Mouse (Mus musculus) embryonic facial prominence, embryonic 13.5 days (tissue): ENCODE data around the gene Ptprk. TPM values are rescaled to one million over a fixed set of nuclear protein-coding genes. Genes with fewer than 3 reads are reported as not detected.

Experiments used
- ATAC-seq: fragments of 200-750 bp; cut with Nextera tagmentation; 2 replicates; pipeline ENCODE4 v1.8.0; 2017; ENCODE audit warnings: low read depth; ENCODE audit not compliant: insufficient number of reproducible peaks, insufficient read depth, low FRiP score, low TSS enrichment
- H3K27ac ChIP-seq: fragments of 300-500 bp; sonication (generic); 2 replicates; pipeline ENCODE4 v1.5.1; 2015; ENCODE audit warnings: moderate library complexity, mild to moderate bottlenecking, inconsistent platforms
- H3K27me3 ChIP-seq: fragments of 300-500 bp; sonication (generic); 2 replicates; pipeline ENCODE4 v1.6.1; 2015; ENCODE audit warnings: mild to moderate bottlenecking, inconsistent platforms
- H3K36me3 ChIP-seq: fragments of 300-500 bp; sonication (generic); 2 replicates; pipeline ENCODE4 v1.6.1; 2015; ENCODE audit warnings: mild to moderate bottlenecking, inconsistent platforms
- H3K4me1 ChIP-seq: fragments of 300-500 bp; sonication (generic); 2 replicates; pipeline ENCODE4 v1.6.1; 2015; ENCODE audit warnings: inconsistent platforms
- H3K4me2 ChIP-seq: fragments of 300-500 bp; sonication (generic); 2 replicates; pipeline ENCODE4 v1.6.1; 2015; ENCODE audit warnings: moderate library complexity, mild to moderate bottlenecking, inconsistent platforms
- H3K4me3 ChIP-seq: fragments of 300-500 bp; sonication (generic); 2 replicates; pipeline ENCODE4 v1.5.1; 2015; ENCODE audit warnings: mild to moderate bottlenecking, inconsistent platforms
- H3K9ac ChIP-seq: fragments of 300-500 bp; sonication (generic); 2 replicates; pipeline ENCODE4 v1.6.1; 2015; ENCODE audit warnings: mild to moderate bottlenecking, inconsistent platforms
- H3K9me3 ChIP-seq: fragments of 300-500 bp; sonication (generic); 2 replicates; pipeline ENCODE4 v1.6.1; 2016; ENCODE audit warnings: inconsistent platforms
- WGBS: fragments of 180-500 bp; shearing (Covaris S2); methylation state at CpG from one replicate; pipeline ENCODE4 v1.1.7; 2015; ENCODE audit warnings: mixed read lengths; 5-methylcytosine and 5-hydroxymethylcytosine counted together
- polyA plus RNA-seq: library from polyadenylated mRNA; unstranded; fragments of >200 nt; fragmentation: Nextera tagmentation; extraction: Ambion mirVana; gene quantifications from 2 replicates; pipeline ENCODE4 v1.2.1, GENCODE M21; 2015

Gene Ptprk
- polyA plus RNA-seq, 1 experiment from 2014 or later, result 32.3 TPM

GRCm38 (mm10) chr10:28568047-28568446 lies 493.4 kb downstream of the Ptprk start:
- H3K27me3 ChIP-seq, result no peaks in the 10 kb centered on the region
- no peak for ATAC-seq
- no peak overlapping the region for H3K9ac ChIP-seq
- no peaks in the 10 kb centered on the region for H3K4me1 ChIP-seq
- no peak overlapping the region for H3K4me3 ChIP-seq
- H3K4me2 ChIP-seq, result no peak overlapping the region
- WGBS, result 92% methylated on average over 5 of the region's 5 CpGs
- H3K36me3 ChIP-seq, result peaks cover 4% of the 10 kb centered on the region; the same call in 1 of the 2 replicates
- H3K9me3 ChIP-seq, result no peaks in the 10 kb centered on the region
- H3K27ac ChIP-seq, result no peak overlapping the region

- no peak overlapping the region for H3K4me3 ChIP-seq
- no peak overlapping the region for H3K4me2 ChIP-seq
- WGBS, result 76% methylated on average over 5 of the region's 5 CpGs
- no peaks in the 10 kb centered on the region for H3K4me1 ChIP-seq
- ATAC-seq, result no peak
- H3K36me3 ChIP-seq, result peaks cover 11% of the 10 kb centered on the region
- no peaks in the 10 kb centered on the region; the same call in 1 of the 2 replicates for H3K9me3 ChIP-seq
- no peaks in the 10 kb centered on the region for H3K27me3 ChIP-seq
- H3K9ac ChIP-seq, result no peak overlapping the region
- no peak overlapping the region for H3K27ac ChIP-seq
Measured at GRCm38 (mm10) chr10:28579596-28579995, 505.0 kb downstream of the Ptprk start.

GRCm38 (mm10) chr10:28586565-28587138 lies 512.0 kb downstream of the Ptprk start:
- Histone ChIP-seq H3K4me3 (no peak overlapping the region), H3K27ac (no peak overlapping the region), H3K36me3 (peaks cover 3% of the 10 kb centered on the region), H3K4me2 (no peak overlapping the region), H3K27me3 (no peaks in the 10 kb centered on the region), H3K9ac (no peak overlapping the region), H3K9me3 (no peaks in the 10 kb centered on the region; the same call in 1 of the 2 replicates), H3K4me1 (no peaks in the 10 kb centered on the region)
- 65% methylated on average over 4 of the region's 4 CpGs for WGBS
- ATAC-seq, result no peak

GRCm38 (mm10) chr10:28588401-28588800 lies 513.8 kb downstream of the Ptprk start:
- WGBS, result 83% methylated on average over 4 of the region's 4 CpGs
- Histone ChIP-seq H3K4me2 (no peak overlapping the region), H3K36me3 (peaks cover 5% of the 10 kb centered on the region; the same call in 1 of the 2 replicates), H3K4me3 (no peak overlapping the region), H3K27me3 (no peaks in the 10 kb centered on the region), H3K27ac (no peak overlapping the region), H3K4me1 (no peaks in the 10 kb centered on the region), H3K9ac (no peak overlapping the region), H3K9me3 (no peaks in the 10 kb centered on the region)
- ATAC-seq, result no peak

- Histone ChIP-seq H3K4me2 (no peak overlapping the region), H3K9me3 (no peaks in the 10 kb centered on the region), H3K27me3 (no peaks in the 10 kb centered on the region), H3K4me1 (no peaks in the 10 kb centered on the region), H3K27ac (no peak overlapping the region), H3K36me3 (peaks cover 5% of the 10 kb centered on the region; the same call in 1 of the 2 replicates), H3K9ac (no peak overlapping the region), H3K4me3 (no peak overlapping the region)
- 88% methylated on average over 3 of the region's 3 CpGs for WGBS
- no peak for ATAC-seq
Measured at GRCm38 (mm10) chr10:28590822-28591221, 516.2 kb downstream of the Ptprk start.

- Histone ChIP-seq H3K9ac (no peak overlapping the region), H3K27me3 (no peaks in the 10 kb centered on the region), H3K27ac (no peak overlapping the region), H3K9me3 (no peaks in the 10 kb centered on the region), H3K4me2 (no peak overlapping the region), H3K4me3 (no peak overlapping the region), H3K36me3 (peaks cover 5% of the 10 kb centered on the region; the same call in 1 of the 2 replicates), H3K4me1 (no peaks in the 10 kb centered on the region)
- WGBS, result 58% methylated on average over 3 of the region's 4 CpGs
- ATAC-seq, result no peak
Measured at GRCm38 (mm10) chr10:28593566-28594292, 519.1 kb downstream of the Ptprk start.

- no peaks in the 10 kb centered on the region for H3K27me3 ChIP-seq
- peaks cover 5% of the 10 kb centered on the region; the same call in 1 of the 2 replicates for H3K36me3 ChIP-seq
- no peak overlapping the region for H3K9ac ChIP-seq
- H3K4me1 ChIP-seq, result no peaks in the 10 kb centered on the region
- H3K27ac ChIP-seq, result no peak overlapping the region
- no peak overlapping the region for H3K4me2 ChIP-seq
- WGBS, result 88% methylated on average over 3 of the region's 3 CpGs
- H3K9me3 ChIP-seq, result no peaks in the 10 kb centered on the region
- no peak for ATAC-seq
- no peak overlapping the region for H3K4me3 ChIP-seq
Measured at GRCm38 (mm10) chr10:28596897-28597296, 522.3 kb downstream of the Ptprk start.

GRCm38 (mm10) chr10:28609136-28609535 lies 534.5 kb downstream of the Ptprk start:
- Histone ChIP-seq H3K4me3 (no peak overlapping the region), H3K9me3 (no peaks in the 10 kb centered on the region), H3K27ac (no peak overlapping the region), H3K4me1 (no peaks in the 10 kb centered on the region), H3K36me3 (no peaks in the 10 kb centered on the region), H3K4me2 (no peak overlapping the region), H3K27me3 (no peaks in the 10 kb centered on the region), H3K9ac (no peak overlapping the region)
- 61% methylated on average over 3 of the region's 3 CpGs for WGBS
- no peak for ATAC-seq

GRCm38 (mm10) chr10:28614396-28614795 lies 539.8 kb downstream of the Ptprk start:
- no peak for ATAC-seq
- 91% methylated on average over 2 of the region's 2 CpGs for WGBS
- no peaks in the 10 kb centered on the region for H3K9me3 ChIP-seq

GRCm38 (mm10) chr10:28617203-28617602 lies 542.6 kb downstream of the Ptprk start:
- no peaks in the 10 kb centered on the region for H3K27me3 ChIP-seq
- no peaks in the 10 kb centered on the region for H3K4me1 ChIP-seq
- no peak overlapping the region for H3K27ac ChIP-seq
- no peaks in the 10 kb centered on the region for H3K9me3 ChIP-seq
- H3K36me3 ChIP-seq, result no peaks in the 10 kb centered on the region
- no peak overlapping the region for H3K4me3 ChIP-seq
- WGBS, result 93% methylated on average over 7 of the region's 7 CpGs
- no peak overlapping the region for H3K9ac ChIP-seq
- ATAC-seq, result no peak
- H3K4me2 ChIP-seq, result no peak overlapping the region

More at GRCm38 (mm10) chr10:28614396-28614795, 539.8 kb downstream of the Ptprk start:
- H3K36me3 ChIP-seq, result no peaks in the 10 kb centered on the region
- H3K27ac ChIP-seq, result no peak overlapping the region
- no peak overlapping the region for H3K9ac ChIP-seq
- no peaks in the 10 kb centered on the region for H3K27me3 ChIP-seq
- H3K4me2 ChIP-seq, result no peak overlapping the region
- no peak overlapping the region for H3K4me3 ChIP-seq
- no peaks in the 10 kb centered on the region for H3K4me1 ChIP-seq

GRCm38 (mm10) chr10:28618002-28618401 lies 543.4 kb downstream of the Ptprk start:
- Histone ChIP-seq H3K27me3 (no peaks in the 10 kb centered on the region), H3K9ac (no peak overlapping the region), H3K4me2 (no peak overlapping the region), H3K27ac (no peak overlapping the region), H3K4me1 (no peaks in the 10 kb centered on the region), H3K9me3 (no peaks in the 10 kb centered on the region), H3K36me3 (no peaks in the 10 kb centered on the region), H3K4me3 (no peak overlapping the region)
- no peak for ATAC-seq
- 78% methylated on average over 2 of the region's 2 CpGs for WGBS

GRCm38 (mm10) chr10:28619415-28619814 lies 544.8 kb downstream of the Ptprk start:
- Histone ChIP-seq H3K4me1 (no peaks in the 10 kb centered on the region), H3K9ac (no peak overlapping the region), H3K27ac (no peak overlapping the region), H3K36me3 (no peaks in the 10 kb centered on the region), H3K9me3 (no peaks in the 10 kb centered on the region), H3K4me3 (no peak overlapping the region), H3K4me2 (no peak overlapping the region), H3K27me3 (no peaks in the 10 kb centered on the region)
- WGBS, result 93% methylated on average over 1 of the region's 1 CpGs
- no peak for ATAC-seq
